Mouse (Mus musculus) mature B cell (primary cell): ENCODE results near the gene Commd1.

Experiments used
- in situ Hi-C: fragments of 300-500 bp; cut with MboI; formaldehyde crosslinking; loops from 2 replicates; pipeline ENCODE4 v1.14.3; 2019

Commd1 gene

GRCm38 (mm10) chr11:22990393-22991126 lies 8.4 kb upstream of the Commd1 start, which contains the start of gene Cct4:
Gene Cct4, plus strand, starts transcription at chr11:22990519.
- in situ Hi-C loops: no loop called here

- in situ Hi-C loops: no loop called here
Measured at GRCm38 (mm10) chr11:22989786-22990185, 7.6 kb upstream of the Commd1 start.

- in situ Hi-C loops: no loop called here
Measured at GRCm38 (mm10) chr11:22987357-22987756, 5.2 kb upstream of the Commd1 start.

- in situ Hi-C loops: no loop called here
Measured at GRCm38 (mm10) chr11:22985510-22985909, 3.3 kb upstream of the Commd1 start.

GRCm38 (mm10) chr11:22982846-22983245 lies 664 bp upstream of the Commd1 start:
- in situ Hi-C loops: no loop called here

- in situ Hi-C loops: no loop called here
Measured at GRCm38 (mm10) chr11:22981543-22981950, 635 bp downstream of the Commd1 start.

- in situ Hi-C loops: no loop called here
Measured at GRCm38 (mm10) chr11:22981041-22981440, 1.1 kb downstream of the Commd1 start.

GRCm38 (mm10) chr11:22979221-22979620 lies 3.0 kb downstream of the Commd1 start:
- in situ Hi-C loops: no loop called here

GRCm38 (mm10) chr11:22978711-22979110 lies 3.5 kb downstream of the Commd1 start:
- in situ Hi-C loops: no loop called here

- in situ Hi-C loops: no loop called here
Measured at GRCm38 (mm10) chr11:22978215-22978614, 4.0 kb downstream of the Commd1 start.

GRCm38 (mm10) chr11:22973599-22973998 lies 8.6 kb downstream of the Commd1 start:
- in situ Hi-C loops: no loop called here

- in situ Hi-C loops: no loop called here
Measured at GRCm38 (mm10) chr11:22972746-22973526, 9.2 kb downstream of the Commd1 start.

GRCm38 (mm10) chr11:22971835-22972709 lies 10.1 kb downstream of the Commd1 start, which contains the start of gene Zrsr1:
Gene Zrsr1, plus strand, starts transcription at chr11:22972005.
- in situ Hi-C loops: no loop called here

GRCm38 (mm10) chr11:22970546-22970945 lies 11.6 kb downstream of the Commd1 start:
- in situ Hi-C loops: no loop called here

- in situ Hi-C loops: no loop called here
Measured at GRCm38 (mm10) chr11:22969486-22969885, 12.7 kb downstream of the Commd1 start.

- in situ Hi-C loops: no loop called here
Measured at GRCm38 (mm10) chr11:22965503-22965902, 16.7 kb downstream of the Commd1 start.

GRCm38 (mm10) chr11:22964401-22964800 lies 17.8 kb downstream of the Commd1 start:
- in situ Hi-C loops: no loop called here

- in situ Hi-C loops: no loop called here
Measured at GRCm38 (mm10) chr11:22962101-22962500, 20.1 kb downstream of the Commd1 start.

GRCm38 (mm10) chr11:22957791-22958374 lies 24.3 kb downstream of the Commd1 start:
- in situ Hi-C loops: loop anchor here (5.0 to 10.0 kb wide), 2 partner anchors 283 to 336 kb away; no protein-coding TSS in a partner anchor

- in situ Hi-C loops: loop anchor here (5.0 to 10.0 kb wide), 2 partner anchors 282 to 335 kb away; no protein-coding TSS in a partner anchor
Measured at GRCm38 (mm10) chr11:22956830-22957229, 25.4 kb downstream of the Commd1 start.

- in situ Hi-C loops: loop anchor here (5.0 to 10.0 kb wide), 2 partner anchors 282 to 334 kb away; no protein-coding TSS in a partner anchor
Measured at GRCm38 (mm10) chr11:22956346-22956745, 25.8 kb downstream of the Commd1 start.
